Mouse (Mus musculus): Measurements from ENCODE around the gene Btbd9.
"Not testable (repeated sequence)": the region's sequence is repeated elsewhere in the genome, so short reads cannot be mapped to it uniquely, and the experiment has no call there.

The Btbd9 gene

GRCm38 (mm10) chr17:30575941-30576773 is at the start of gene Btbd9:
Gene Btbd9 (minus strand): TSS chr17:30576488.
- DNase-seq (ENCODE audit: low spot score), result peak; percentile 95

- not testable (repeated sequence) for DNase-seq (ENCODE audit: low spot score)
Observed at GRCm38 (mm10) chr17:30624132-30624531, 47.8 kb upstream of the Btbd9 start, which contains the start of gene Dnah8. Gene Dnah8 (plus strand): TSS chr17:30624354.

- no peak for DNase-seq (ENCODE audit: low spot score)
Observed at GRCm38 (mm10) chr17:30623200-30623599, 46.9 kb upstream of the Btbd9 start.

- DNase-seq (ENCODE audit: low spot score), result no peak
Observed at GRCm38 (mm10) chr17:30621450-30621849, 45.2 kb upstream of the Btbd9 start.

- no peak for DNase-seq (ENCODE audit: low spot score)
Observed at GRCm38 (mm10) chr17:30620548-30620947, 44.3 kb upstream of the Btbd9 start.

- DNase-seq (ENCODE audit: low spot score), result no peak
Observed at GRCm38 (mm10) chr17:30619153-30619552, 42.9 kb upstream of the Btbd9 start.

GRCm38 (mm10) chr17:30618136-30618891 is 42.0 kb upstream of the Btbd9 start:
- DNase-seq (ENCODE audit: low spot score), result no peak

GRCm38 (mm10) chr17:30616203-30616602 is 39.9 kb upstream of the Btbd9 start:
- DNase-seq (ENCODE audit: low spot score), result no peak

- no peak for DNase-seq (ENCODE audit: low spot score)
Observed at GRCm38 (mm10) chr17:30613350-30613749, 37.1 kb upstream of the Btbd9 start.

- DNase-seq (ENCODE audit: low spot score), result peak; percentile 100
Observed at GRCm38 (mm10) chr17:30612075-30612859, 36.0 kb upstream of the Btbd9 start.

- no peak for DNase-seq (ENCODE audit: low spot score)
Observed at GRCm38 (mm10) chr17:30611221-30612074, 35.2 kb upstream of the Btbd9 start.

GRCm38 (mm10) chr17:30610739-30611138 is 34.5 kb upstream of the Btbd9 start:
- DNase-seq (ENCODE audit: low spot score), result no peak

GRCm38 (mm10) chr17:30609980-30610307 is 33.7 kb upstream of the Btbd9 start:
- no peak for DNase-seq (ENCODE audit: low spot score)

- DNase-seq (ENCODE audit: low spot score), result no peak
Observed at GRCm38 (mm10) chr17:30609305-30609979, 33.2 kb upstream of the Btbd9 start.

- no peak for DNase-seq (ENCODE audit: low spot score)
Observed at GRCm38 (mm10) chr17:30607909-30608495, 31.7 kb upstream of the Btbd9 start.

- no peak for DNase-seq (ENCODE audit: low spot score)
Observed at GRCm38 (mm10) chr17:30607330-30607729, 31.0 kb upstream of the Btbd9 start.

- DNase-seq (ENCODE audit: low spot score), result no peak
Observed at GRCm38 (mm10) chr17:30606634-30607081, 30.4 kb upstream of the Btbd9 start.

GRCm38 (mm10) chr17:30606206-30606605 is 29.9 kb upstream of the Btbd9 start:
- DNase-seq (ENCODE audit: low spot score), result no peak

GRCm38 (mm10) chr17:30605001-30605400 is 28.7 kb upstream of the Btbd9 start:
- DNase-seq (ENCODE audit: low spot score), result no peak

GRCm38 (mm10) chr17:30604296-30604695 is 28.0 kb upstream of the Btbd9 start:
- DNase-seq (ENCODE audit: low spot score), result no peak
